Mouse (Mus musculus): ENCODE results near the gene Ruvbl2. TPM values are rescaled to one million over a fixed set of nuclear protein-coding genes. Genes with fewer than 3 reads are reported as not detected.

The Ruvbl2 gene
- polyA plus RNA-seq, 1 experiment from 2014 or later: 144 TPM

DNA sequence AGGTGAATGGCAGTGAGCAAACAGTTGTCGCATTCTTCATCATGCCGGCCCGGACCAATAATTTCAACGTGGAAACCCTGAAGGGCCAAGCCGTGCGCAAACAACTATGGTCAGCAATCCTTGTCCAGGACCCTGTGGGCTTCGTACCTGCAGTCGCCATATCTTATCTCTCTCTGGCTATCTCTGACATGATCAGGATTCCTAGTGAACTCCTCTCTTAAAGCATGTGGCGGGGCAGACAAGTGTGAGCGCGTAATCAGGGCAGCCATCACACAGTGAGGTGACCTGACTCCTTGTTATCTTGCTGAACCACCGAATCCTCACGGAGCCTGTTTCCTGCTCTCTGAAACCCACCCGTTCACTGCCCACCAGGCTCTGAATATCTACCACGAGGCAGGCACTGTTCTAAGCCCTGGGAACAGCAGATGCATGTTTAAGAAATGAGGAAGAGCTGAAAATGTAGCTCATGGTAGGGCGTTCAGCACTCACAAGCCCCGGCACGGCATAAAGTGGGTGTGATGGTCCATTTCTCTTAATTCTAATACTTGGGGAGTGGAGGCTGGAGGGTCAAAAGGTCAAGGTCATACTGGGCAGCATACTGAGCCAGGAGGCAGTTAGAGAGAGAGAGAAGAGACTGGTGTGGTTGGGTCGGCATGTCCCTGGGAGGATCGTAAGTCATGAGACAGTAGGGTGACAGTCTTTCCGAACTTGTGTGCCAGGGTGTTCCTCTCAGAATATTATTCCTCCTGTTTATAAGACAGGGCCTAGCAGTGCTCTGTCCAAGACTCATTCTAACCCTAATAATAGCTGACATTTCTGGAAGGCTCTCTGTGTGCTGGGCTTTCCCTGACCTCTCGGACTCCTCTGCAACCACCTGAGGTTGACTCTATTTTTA, 5.9 kb upstream of the Ruvbl2 start:
- peaks cover 17% of the 10 kb centered on the region; the same call in 1 of the 2 replicates for H3K36me3 ChIP-seq
- no peaks in the 10 kb centered on the region for H3K4me1 ChIP-seq
- 93% methylated on average over 22 of the region's 22 CpGs for WGBS
- no peak for ATAC-seq (replicated peaks)
- no peak overlapping the region for H3K4me3 ChIP-seq
- H3K4me2 ChIP-seq (replicated peaks): no peak overlapping the region
- H3K9ac ChIP-seq (replicated peaks): no peak overlapping the region
- H3K27me3 ChIP-seq: no peaks in the 10 kb centered on the region
- no peak overlapping the region for H3K27ac ChIP-seq (replicated peaks)
- no peaks in the 10 kb centered on the region for H3K9me3 ChIP-seq

DNA sequence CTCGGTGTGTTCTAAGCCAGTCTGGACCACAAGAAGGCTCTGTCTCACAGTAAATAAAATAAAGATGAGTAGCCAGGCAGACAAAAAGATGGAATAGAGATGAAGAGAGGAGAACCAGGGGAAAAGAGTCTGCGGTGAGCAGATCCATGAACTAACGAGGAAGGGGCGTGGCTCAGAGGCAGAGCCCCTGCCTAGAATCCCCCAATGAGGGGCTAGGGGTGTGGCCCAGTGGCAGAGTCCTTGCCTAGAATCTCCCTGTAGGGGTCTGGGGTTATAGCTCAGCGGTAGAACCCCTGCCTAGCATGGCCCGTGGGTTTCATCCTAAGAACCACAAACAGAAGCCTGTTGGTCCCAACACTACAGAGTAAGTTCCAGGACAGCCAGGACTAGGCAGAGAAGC, 850 bp downstream of the Ruvbl2 start:
- no peak overlapping the region for H3K4me3 ChIP-seq
- H3K36me3 ChIP-seq: peaks cover 7% of the 10 kb centered on the region; the same call in 1 of the 2 replicates
- H3K27me3 ChIP-seq: no peaks in the 10 kb centered on the region
- WGBS: 36% methylated on average over 6 of the region's 6 CpGs
- H3K4me1 ChIP-seq: peaks cover 39% of the 10 kb centered on the region
- no peak for ATAC-seq (replicated peaks)
- no peaks in the 10 kb centered on the region for H3K9me3 ChIP-seq
- H3K9ac ChIP-seq (replicated peaks): no peak overlapping the region
- H3K27ac ChIP-seq (replicated peaks): no peak overlapping the region
- no peak overlapping the region for H3K4me2 ChIP-seq (replicated peaks)

DNA sequence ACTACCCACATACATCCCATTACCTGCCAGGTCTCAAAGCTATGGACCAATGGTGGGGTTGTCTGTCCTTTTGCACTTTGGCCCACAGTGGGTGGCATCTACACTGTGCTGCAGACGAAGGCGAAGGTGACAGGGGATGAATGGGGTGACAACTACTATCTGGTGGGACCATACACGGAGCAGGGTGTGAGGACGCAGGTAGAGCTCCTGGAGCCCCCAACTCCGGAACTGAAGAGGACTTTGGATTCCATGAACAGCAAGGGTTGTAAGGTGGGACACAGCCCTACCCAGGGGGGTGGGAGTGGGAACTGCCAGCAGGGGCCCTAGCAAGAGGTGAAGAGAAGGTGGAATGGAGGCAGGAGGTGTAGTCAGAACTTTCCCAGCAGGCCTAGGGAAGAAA, 1.5 kb downstream of the Ruvbl2 start:
- H3K27ac ChIP-seq (replicated peaks): no peak overlapping the region
- H3K4me2 ChIP-seq (replicated peaks): no peak overlapping the region
- 94% methylated on average over 5 of the region's 5 CpGs for WGBS
- ATAC-seq (replicated peaks): no peak
- H3K9ac ChIP-seq (replicated peaks): no peak overlapping the region; the same call in 1 of the 2 replicates
- H3K4me1 ChIP-seq: peaks cover 39% of the 10 kb centered on the region
- H3K36me3 ChIP-seq: peaks cover 9% of the 10 kb centered on the region; the same call in 1 of the 2 replicates
- H3K9me3 ChIP-seq: no peaks in the 10 kb centered on the region
- H3K27me3 ChIP-seq: no peaks in the 10 kb centered on the region
- H3K4me3 ChIP-seq: no peak overlapping the region

DNA sequence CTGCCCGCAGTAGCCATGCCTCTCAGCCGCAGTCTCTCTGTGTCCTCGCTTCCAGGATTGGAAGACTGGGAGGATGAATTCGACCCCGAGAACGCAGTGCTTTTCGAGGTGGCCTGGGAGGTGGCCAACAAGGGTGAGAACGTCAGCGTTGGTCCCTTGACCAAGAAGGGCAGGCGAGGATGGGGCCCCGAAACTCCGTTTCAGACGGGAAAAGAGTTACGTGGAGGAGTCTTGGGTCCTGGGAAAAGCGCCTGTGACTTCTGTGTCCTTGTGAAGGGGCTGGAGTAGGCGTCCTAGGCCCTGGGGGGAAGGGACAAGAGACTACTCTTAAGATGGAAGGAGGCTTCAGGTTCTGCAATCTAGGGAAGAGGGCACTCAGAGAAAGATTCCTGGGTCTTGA, 2.9 kb downstream of the Ruvbl2 start:
- H3K27ac ChIP-seq (replicated peaks): peak overlapping the region; percentile 65
- H3K4me2 ChIP-seq (replicated peaks): peak overlapping the region; percentile 76
- H3K36me3 ChIP-seq: peaks cover 7% of the 10 kb centered on the region; the same call in 1 of the 2 replicates
- H3K4me3 ChIP-seq: peak overlapping the region; percentile 60
- peaks cover 39% of the 10 kb centered on the region for H3K4me1 ChIP-seq
- H3K9ac ChIP-seq (replicated peaks): peak overlapping the region; percentile 74
- H3K9me3 ChIP-seq: no peaks in the 10 kb centered on the region
- 2% methylated on average over 16 of the region's 16 CpGs for WGBS
- H3K27me3 ChIP-seq: no peaks in the 10 kb centered on the region
- ATAC-seq (replicated peaks): peak; percentile 26; the same call in 1 of the 2 replicates

DNA sequence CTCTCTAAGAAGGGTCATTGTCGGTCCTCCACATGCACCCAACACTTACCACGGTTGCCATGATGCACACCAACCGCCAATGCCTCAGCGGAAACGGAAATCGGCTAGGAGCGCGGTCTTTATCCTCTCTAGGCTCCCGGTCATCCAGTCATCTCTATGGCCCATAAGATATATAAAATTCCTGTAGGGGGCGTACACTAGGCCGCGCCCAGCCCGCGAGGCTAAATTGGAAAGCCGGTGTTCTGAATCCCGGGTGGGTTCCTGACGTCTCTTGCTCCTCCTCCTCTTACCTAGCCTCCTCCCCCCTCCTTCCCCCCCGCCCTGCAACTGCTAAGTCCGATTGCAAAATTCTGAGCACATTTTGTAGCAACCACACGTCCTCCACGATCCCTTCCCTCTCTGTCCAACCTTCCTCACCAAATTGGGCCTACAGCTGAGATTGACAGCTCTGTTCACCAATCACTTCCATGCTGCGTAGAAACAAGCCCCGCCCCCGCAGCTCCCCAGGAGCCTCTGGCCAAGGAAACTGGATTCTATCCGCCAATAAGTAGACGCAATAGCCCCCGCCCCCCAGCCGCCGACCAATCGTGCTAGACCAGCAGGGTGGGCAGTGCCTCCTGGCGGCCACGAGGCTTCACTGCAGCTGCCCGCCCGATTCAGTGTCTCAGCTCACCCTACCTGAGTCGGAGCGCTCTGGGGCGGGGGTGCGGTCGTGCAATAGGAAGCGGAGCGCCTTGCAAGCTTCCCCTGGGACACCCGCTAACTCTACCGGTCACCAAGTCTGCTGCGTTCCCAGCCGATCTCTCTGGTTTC, 3.5 kb downstream of the Ruvbl2 start, which contains the start of gene Gys1:
TSS of gene Gys1 (plus strand) at position 642 of the 813 bp plus-strand sequence.
- H3K9ac ChIP-seq (replicated peaks): peak within 1 kb of the TSS; percentile 74
- H3K4me2 ChIP-seq (replicated peaks): peak within 1 kb of the TSS; percentile 88
- H3K27me3 ChIP-seq: no peaks in the 10 kb centered on the region
- H3K9me3 ChIP-seq: no peaks in the 10 kb centered on the region
- peaks cover 39% of the 10 kb centered on the region for H3K4me1 ChIP-seq
- peak; percentile 97 for ATAC-seq (replicated peaks)
- WGBS: under 1% methylated on average over 45 of the region's 45 CpGs
- peaks cover 9% of the 10 kb centered on the region; the same call in 1 of the 2 replicates for H3K36me3 ChIP-seq
- peak within 1 kb of the TSS; percentile 90 for H3K27ac ChIP-seq (replicated peaks)
- peak within 1 kb of the TSS; percentile 60 for H3K4me3 ChIP-seq

DNA sequence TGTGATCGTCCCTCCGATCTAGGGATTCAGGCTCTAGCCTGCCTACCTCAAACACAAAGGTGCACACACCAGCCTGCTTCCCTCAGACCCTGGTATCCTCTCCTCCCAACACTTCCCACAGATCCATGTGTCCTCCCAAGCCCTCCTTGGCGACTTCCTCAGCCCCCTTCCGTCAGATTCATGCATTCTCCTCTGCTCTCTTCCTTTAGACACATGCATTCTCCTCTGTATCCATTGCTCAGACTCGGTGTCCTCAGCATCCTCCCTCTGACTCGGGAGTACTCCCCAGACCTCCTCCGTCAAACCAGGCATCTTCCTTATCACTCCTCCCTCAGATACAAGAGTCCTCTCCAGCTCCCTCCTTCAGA, 4.1 kb downstream of the Ruvbl2 start:
- 3% methylated on average over 7 of the region's 7 CpGs for WGBS

DNA sequence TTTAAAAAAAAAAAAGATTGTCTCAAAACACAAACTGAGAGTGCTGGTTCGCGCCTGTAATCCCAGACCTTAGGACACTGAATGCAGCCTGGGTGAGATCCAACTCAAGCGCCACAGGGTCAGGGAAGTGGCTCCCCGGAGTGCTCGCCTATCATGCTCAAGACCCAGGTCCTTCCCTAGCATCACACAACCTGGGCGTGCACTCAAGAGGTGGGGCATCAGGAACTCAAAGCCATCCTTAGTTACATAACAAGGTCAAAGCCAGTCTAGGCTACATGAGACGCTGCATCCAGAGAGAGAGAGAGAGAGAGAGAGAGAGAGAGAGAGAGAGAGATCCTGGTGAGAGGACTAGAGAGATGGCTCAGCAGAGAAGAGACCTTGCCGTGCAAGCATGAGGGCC, 11.3 kb downstream of the Ruvbl2 start:
- no peak overlapping the region for H3K4me3 ChIP-seq
- no peaks in the 10 kb centered on the region for H3K27me3 ChIP-seq
- H3K36me3 ChIP-seq: peaks cover 67% of the 10 kb centered on the region
- H3K9me3 ChIP-seq: no peaks in the 10 kb centered on the region
- H3K9ac ChIP-seq (replicated peaks): no peak overlapping the region
- WGBS: 95% methylated on average over 8 of the region's 8 CpGs
- H3K4me1 ChIP-seq: no peaks in the 10 kb centered on the region
- H3K27ac ChIP-seq (replicated peaks): no peak overlapping the region
- H3K4me2 ChIP-seq (replicated peaks): no peak overlapping the region
- ATAC-seq (replicated peaks): no peak

More for the DNA sequence above, 4.1 kb downstream of the Ruvbl2 start:
- H3K4me1 ChIP-seq: peaks cover 39% of the 10 kb centered on the region
- peaks cover 15% of the 10 kb centered on the region for H3K36me3 ChIP-seq
- peak overlapping the region; percentile 88 for H3K4me2 ChIP-seq (replicated peaks)
- H3K9ac ChIP-seq (replicated peaks): peak overlapping the region; percentile 71
- peak overlapping the region; percentile 90 for H3K27ac ChIP-seq (replicated peaks)
- H3K27me3 ChIP-seq: no peaks in the 10 kb centered on the region
- H3K9me3 ChIP-seq: no peaks in the 10 kb centered on the region
- H3K4me3 ChIP-seq: peak overlapping the region; percentile 60
- 0 out of 2 replicates have a peak, but pooled peaks have one; percentile 4 for ATAC-seq (replicated peaks)

DNA sequence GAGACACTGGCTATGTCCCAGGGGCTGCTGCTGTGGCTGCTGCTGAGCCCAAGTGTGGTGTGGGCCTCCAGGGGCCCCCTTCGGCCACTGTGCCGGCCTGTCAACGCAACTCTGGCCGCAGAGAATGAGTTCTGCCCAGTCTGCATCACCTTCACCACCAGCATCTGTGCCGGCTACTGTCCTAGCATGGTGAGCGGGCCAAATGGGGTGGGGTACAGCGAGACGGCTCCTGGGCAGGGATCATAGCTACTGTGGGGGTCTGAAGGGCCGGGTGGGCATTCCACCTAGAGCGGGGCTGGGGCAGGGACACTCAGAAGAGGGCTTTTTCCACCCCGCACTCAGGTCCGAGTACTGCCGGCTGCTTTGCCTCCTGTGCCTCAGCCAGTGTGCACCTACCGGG, 16.7 kb downstream of the Ruvbl2 start:
- Histone ChIP-seq H3K36me3 (peaks cover 47% of the 10 kb centered on the region), H3K27me3 (peaks cover 43% of the 10 kb centered on the region), H3K9ac (replicated peaks) (no peak overlapping the region), H3K4me1 (no peaks in the 10 kb centered on the region), H3K4me3 (no peak overlapping the region), H3K4me2 (replicated peaks) (no peak overlapping the region), H3K27ac (replicated peaks) (no peak overlapping the region), H3K9me3 (no peaks in the 10 kb centered on the region)
- no peak for ATAC-seq (replicated peaks)
- 89% methylated on average over 14 of the region's 14 CpGs for WGBS

DNA sequence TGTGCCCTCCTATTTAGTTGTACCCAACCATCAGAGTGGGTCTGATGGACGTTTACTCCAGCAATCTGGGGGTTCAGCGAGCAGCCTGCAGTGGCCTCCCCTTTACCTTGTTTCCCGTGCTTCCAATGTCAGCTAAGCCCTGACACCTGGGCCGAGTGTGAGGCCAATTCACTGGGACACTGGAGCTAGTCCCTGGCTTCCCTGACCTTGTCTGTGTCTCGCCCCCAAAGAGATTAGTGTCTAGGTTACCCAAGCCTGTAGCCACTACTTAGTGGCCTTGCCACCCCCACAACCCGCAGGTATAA, 17.3 kb downstream of the Ruvbl2 start, which contains the start of gene Lhb:
TSS of gene Lhb (plus strand) at position 206 of the 305 bp plus-strand sequence.
- ATAC-seq (replicated peaks): no peak
- Histone ChIP-seq H3K36me3 (peaks cover 47% of the 10 kb centered on the region), H3K4me2 (replicated peaks) (no peak within 1 kb of the TSS)

DNA sequence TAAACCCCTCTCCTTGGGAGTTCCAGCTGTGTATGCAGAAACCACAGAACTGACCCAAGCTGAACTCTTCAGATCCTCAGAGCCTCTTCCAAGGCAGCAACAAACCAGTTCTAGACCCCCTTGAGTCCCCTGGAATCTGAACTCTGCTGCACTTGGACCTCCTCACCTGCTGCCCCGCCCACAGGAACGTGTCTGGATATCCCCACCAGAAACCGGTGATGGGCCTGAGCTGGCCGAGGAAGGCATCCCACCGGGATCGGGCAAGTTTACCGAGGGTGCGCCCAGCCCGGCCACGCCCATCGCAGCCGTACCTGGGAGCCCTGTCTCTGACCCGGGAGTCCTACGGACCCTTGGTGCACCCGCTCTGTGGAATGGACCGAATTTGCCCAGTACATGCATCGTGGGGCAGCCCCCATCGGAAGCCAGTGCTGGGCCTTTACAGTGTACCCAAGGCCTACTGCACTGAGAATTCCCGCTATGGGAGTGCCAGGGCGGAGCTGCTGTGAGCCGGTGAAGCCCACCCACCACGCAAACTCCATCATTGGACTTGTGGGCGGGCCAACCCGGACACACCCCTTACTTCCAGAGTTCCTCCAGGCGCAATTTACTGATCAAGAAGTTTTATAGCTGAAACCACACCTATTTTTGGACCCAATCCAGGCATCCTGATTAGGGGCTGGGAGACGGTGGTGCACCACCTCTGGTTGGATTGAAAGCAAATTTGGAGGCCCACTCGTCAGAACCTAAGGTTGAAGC, 17.9 kb downstream of the Ruvbl2 start:
- no peak for ATAC-seq (replicated peaks)

More for the DNA sequence above, 17.3 kb downstream of the Ruvbl2 start, which contains the start of gene Lhb:
- Histone ChIP-seq H3K9ac (replicated peaks) (no peak within 1 kb of the TSS), H3K27me3 (peaks cover 49% of the 10 kb centered on the region), H3K27ac (replicated peaks) (no peak within 1 kb of the TSS), H3K4me3 (no peak within 1 kb of the TSS), H3K9me3 (no peaks in the 10 kb centered on the region), H3K4me1 (no peaks in the 10 kb centered on the region)
- 63% methylated on average over 6 of the region's 6 CpGs for WGBS

DNA sequence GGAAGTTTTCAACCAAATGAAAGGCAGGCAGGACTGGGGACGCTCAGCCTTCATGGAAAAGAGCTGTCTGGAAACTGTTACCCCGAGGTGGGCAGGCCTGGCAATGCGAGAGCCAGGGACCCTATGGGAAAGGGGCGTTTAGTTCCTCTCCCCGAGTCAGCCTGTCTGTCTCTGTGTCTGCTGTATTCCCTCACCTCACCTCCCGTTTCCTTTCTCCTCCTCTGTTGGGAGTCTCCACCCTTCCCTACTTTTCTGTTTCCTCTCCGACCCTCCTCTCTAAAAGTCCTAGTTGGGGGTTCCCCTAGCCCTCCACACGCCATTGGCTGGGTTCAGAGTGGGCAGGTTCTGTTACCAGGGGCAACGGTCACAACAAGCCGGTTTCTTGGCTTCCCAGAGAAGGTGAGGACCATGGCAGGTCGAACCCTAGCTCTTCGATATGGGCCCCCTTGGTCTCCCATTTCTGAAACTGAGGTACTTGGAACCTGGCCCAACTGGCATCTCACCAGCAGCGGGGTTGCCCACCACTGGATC, 19.9 kb downstream of the Ruvbl2 start:
- ATAC-seq (replicated peaks): no peak

More for the DNA sequence above, 17.9 kb downstream of the Ruvbl2 start:
- Histone ChIP-seq H3K27ac (replicated peaks) (no peak overlapping the region), H3K9me3 (no peaks in the 10 kb centered on the region), H3K4me1 (no peaks in the 10 kb centered on the region), H3K9ac (replicated peaks) (no peak overlapping the region), H3K27me3 (peaks cover 55% of the 10 kb centered on the region), H3K36me3 (peaks cover 43% of the 10 kb centered on the region), H3K4me2 (replicated peaks) (no peak overlapping the region), H3K4me3 (no peak overlapping the region)
- WGBS: 16% methylated on average over 27 of the region's 27 CpGs

More for the DNA sequence above, 19.9 kb downstream of the Ruvbl2 start:
- no peak overlapping the region for H3K9ac ChIP-seq (replicated peaks)
- no peak overlapping the region for H3K4me3 ChIP-seq
- H3K27me3 ChIP-seq: peaks cover 75% of the 10 kb centered on the region
- peaks cover 13% of the 10 kb centered on the region for H3K4me1 ChIP-seq
- H3K4me2 ChIP-seq (replicated peaks): no peak overlapping the region
- H3K27ac ChIP-seq (replicated peaks): no peak overlapping the region
- WGBS: 10% methylated on average over 13 of the region's 13 CpGs
- H3K9me3 ChIP-seq: no peaks in the 10 kb centered on the region
- peaks cover 23% of the 10 kb centered on the region for H3K36me3 ChIP-seq
